8 mouse cellular contexts compared by ENCODE assay signal in the genomic region with DNA sequence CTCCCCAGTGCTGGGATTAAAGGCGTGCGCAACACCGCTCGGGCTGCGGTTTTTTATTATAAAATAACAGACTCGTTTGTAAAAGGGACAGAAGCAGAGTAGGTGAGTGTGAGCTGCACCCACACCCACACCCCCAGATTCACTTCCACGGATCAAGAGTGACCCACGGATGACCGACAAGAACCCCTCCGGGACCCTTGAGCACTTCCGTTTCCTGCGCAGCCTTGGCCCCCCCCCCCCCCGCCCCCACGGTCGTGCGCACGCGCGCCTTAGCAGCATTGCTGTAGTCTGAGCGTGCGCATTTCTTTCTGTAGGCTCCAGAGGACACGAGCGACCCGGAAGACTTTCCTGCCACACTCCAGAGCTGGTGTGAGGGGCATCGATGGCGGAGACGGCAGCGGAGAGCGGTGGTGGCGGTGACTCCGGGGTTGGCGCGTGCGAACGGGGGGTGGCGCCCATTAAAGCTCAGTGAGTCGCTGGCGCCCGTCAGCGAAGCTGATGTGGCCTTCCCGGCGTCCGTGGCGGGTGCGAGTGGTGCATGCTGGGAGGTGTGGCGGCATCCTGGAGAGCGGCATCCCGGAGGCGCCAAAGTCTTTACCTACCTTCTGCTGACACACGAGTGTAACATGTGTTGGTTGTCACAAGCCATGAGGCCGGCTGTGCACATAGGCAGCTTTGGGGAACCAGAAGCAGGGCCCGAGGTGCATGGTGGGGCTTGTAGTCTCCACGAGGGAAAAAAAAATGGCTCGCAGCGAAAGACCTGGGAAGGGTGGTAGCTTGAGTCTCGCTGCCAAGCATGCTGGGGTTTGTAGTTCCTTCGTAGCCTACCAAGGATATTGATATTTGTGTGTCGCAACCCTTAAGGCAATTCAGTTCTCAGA. TPM values are rescaled to one million over a fixed set of nuclear protein-coding genes. Genes with fewer than 3 reads are reported as not detected.
DNase-seq lines count a peak whose midpoint lies in the region; ATAC-seq lines count a peak whose summit lies in the region.

A gene (plus strand): TSS at position 284 of the 881 bp plus-strand sequence.

- peak within 1 kb of the TSS; percentile 66 for H3K4me3 ChIP-seq in hindbrain, embryonic 15.5 days
- peak within 1 kb of the TSS; percentile 45 for H3K4me3 ChIP-seq in macrophage (ENCODE audit: inconsistent target)

- H3K36me3 ChIP-seq in hindbrain, embryonic 15.5 days: peaks cover 25% of the 10 kb centered on the region
- H3K36me3 ChIP-seq in macrophage (ENCODE audit: inconsistent target): peaks cover 14% of the 10 kb centered on the region; the same call in 1 of the 2 replicates

- peaks cover 5% of the 10 kb centered on the region; the same call in 1 of the 2 replicates for H3K79me2 ChIP-seq in macrophage (ENCODE audit: inconsistent target)

- H3K27ac ChIP-seq in hindbrain, embryonic 15.5 days (replicated peaks): peak within 1 kb of the TSS; percentile 97
- H3K27ac ChIP-seq in macrophage: peak within 1 kb of the TSS; percentile 77

- 0 out of 2 replicates have a peak, but pooled peaks cover 4% of the 10 kb centered on the region for H3K27me3 ChIP-seq in hindbrain, embryonic 15.5 days

- peak within 1 kb of the TSS; percentile 68 for H3K4me2 ChIP-seq in hindbrain, embryonic 15.5 days

- DNase-seq in R1 (ENCODE audit: low read depth, low spot score): peak; percentile 96
- DNase-seq in cerebellum, postnatal 36 days: peak; percentile 81 to 92
- peak; percentile 92 for DNase-seq in frontal cortex, postnatal 36 days (ENCODE audit: low spot score in 2 of 2)
- peak; percentile 74 to 89 for DNase-seq in left cerebral cortex, adult 18-20 months (ENCODE audit: low spot score in 2 of 2)
- peak; percentile 90 for DNase-seq in right cerebral cortex, adult 18-20 months
- peak; percentile 43 for DNase-seq in urinary bladder, postnatal 10 days (ENCODE audit: low spot score)

- H3K9ac ChIP-seq in hindbrain, embryonic 15.5 days: peak within 1 kb of the TSS; percentile 69

- H3K4me1 ChIP-seq in hindbrain, embryonic 15.5 days (replicated peaks): peaks cover 26% of the 10 kb centered on the region

- WGBS in hindbrain, embryonic 15.5 days: 1% methylated on average over 48 of the region's 58 CpGs
- WGBS in macrophage (ENCODE audit: missing documents): 1% methylated on average over 58 of the region's 58 CpGs

- H3K9me3 ChIP-seq in hindbrain, embryonic 15.5 days: no peaks in the 10 kb centered on the region

- ATAC-seq in hindbrain, embryonic 15.5 days (ENCODE audit: low FRiP score, low read depth): peak; percentile 82

RNA-seq across cellular contexts. Expression of the gene that starts here (rescaled TPM):
- 89.7 and 96.9 TPM in 2 replicates for polyA plus RNA-seq in hindbrain, embryonic 15.5 days (2015; fragmentation: Nextera tagmentation; extraction: Ambion mirVana)
- total RNA-seq in left cerebral cortex, adult 18-20 months (2021): 10 to 100 TPM; 61.8 to 63.0 TPM
- 10 to 100 TPM; 22.4 to 73.4 (median 51.4) TPM for total RNA-seq in macrophage (2018; cell fraction: chromatin; rRNA removed)
- 10 to 100 TPM in 14 of 26 experiments, 1 to 10 TPM in 12; 7.4 to 12.6 (median 10.2) TPM for total RNA-seq in macrophage (2018; cell fraction: cytosol; rRNA removed)
- 10 to 100 TPM; 14.5 to 52.3 (median 26.2) TPM for total RNA-seq in macrophage (2018; cell fraction: nucleus; rRNA removed)
- 9.0 to 14.0 TPM (median 11.4 TPM) in 3 replicates for polyA plus RNA-seq in macrophage (2018)

Comparison
In these comparisons a context has a peak if more than half of its experiments do, and no peak if none do; other contexts are left out.
1. Peak in every context shown above with its lines: DNase-seq, ATAC-seq, H3K4me3 ChIP-seq and H3K27ac ChIP-seq.
2. DNase-seq: peak in every context shown above with its lines; median percentile 96 in R1; 92 in frontal cortex, postnatal 36 days; 90 in right cerebral cortex, adult 18-20 months; 86 in cerebellum, postnatal 36 days; 82 in left cerebral cortex, adult 18-20 months; 43 in urinary bladder, postnatal 10 days.